Mouse (Mus musculus) left cerebral cortex, adult 8-10 months (tissue): ENCODE data around the gene Nrxn2. TPM values are rescaled to one million over a fixed set of nuclear protein-coding genes. Genes with fewer than 3 reads are reported as not detected.

ENCODE experiments used
- DNase-seq, 2 experiments: peaks; one replicate each; pipeline ENCODE4 v3.0.0; 2022; ENCODE audit warnings: low spot score in 2 of 2
- total RNA-seq, 4 experiments: library from RNA; stranded (reverse); gene quantifications; 2 replicates each; pipeline ENCODE4 v1.2.4; 2022

Gene Nrxn2
- total RNA-seq, 4 experiments from 2014 or later, result 469 to 523 (median 497) TPM

GRCm38 (mm10) chr19:6416124-6416770, 2.3 kb upstream of the Nrxn2 start:
- no peak for DNase-seq

DNA sequence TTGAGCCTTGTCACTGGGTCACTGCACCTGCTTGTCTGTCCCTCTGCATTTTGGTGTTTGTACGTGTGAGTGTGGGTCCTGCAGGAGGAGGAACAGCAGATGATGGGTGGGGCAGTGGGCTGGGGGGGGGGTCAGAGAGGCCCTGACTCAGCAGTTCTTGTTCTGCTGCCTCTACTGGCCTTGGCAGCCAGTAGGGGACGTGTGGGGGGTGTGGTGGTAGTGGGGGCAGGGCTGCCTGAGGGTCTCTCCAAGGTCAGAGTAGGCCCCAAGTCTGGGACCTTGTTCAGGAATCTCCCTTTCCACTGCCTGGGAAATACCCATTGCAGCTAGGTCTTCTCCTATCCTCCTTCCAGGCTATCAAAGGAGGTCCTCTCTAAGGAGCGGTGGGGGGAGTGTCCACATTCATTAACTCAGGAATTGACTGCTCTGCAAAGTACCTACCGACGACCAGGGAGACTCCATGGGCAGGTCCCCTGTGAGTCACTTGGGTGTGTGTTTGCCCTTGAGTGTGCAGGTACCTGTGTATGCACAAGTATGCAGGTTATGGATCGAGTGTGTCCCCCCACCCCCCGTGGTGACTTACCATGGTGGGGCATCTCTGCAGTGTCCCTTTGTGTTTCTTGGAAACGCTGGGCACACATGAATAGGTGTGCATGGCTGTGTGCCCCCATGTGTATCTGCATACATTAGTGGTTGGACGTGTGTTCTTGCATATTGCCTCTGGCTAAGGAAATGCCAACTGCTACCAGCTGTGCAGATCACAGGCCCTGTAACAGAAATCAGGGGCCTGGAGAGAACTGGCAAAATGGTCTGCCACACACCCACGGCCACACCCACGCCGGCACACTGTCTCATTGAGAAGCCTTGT, 1.4 kb upstream of the Nrxn2 start:
- no peak for DNase-seq

GRCm38 (mm10) chr19:6418984-6419692, 607 bp downstream of the Nrxn2 start:
- no peak for DNase-seq

DNA sequence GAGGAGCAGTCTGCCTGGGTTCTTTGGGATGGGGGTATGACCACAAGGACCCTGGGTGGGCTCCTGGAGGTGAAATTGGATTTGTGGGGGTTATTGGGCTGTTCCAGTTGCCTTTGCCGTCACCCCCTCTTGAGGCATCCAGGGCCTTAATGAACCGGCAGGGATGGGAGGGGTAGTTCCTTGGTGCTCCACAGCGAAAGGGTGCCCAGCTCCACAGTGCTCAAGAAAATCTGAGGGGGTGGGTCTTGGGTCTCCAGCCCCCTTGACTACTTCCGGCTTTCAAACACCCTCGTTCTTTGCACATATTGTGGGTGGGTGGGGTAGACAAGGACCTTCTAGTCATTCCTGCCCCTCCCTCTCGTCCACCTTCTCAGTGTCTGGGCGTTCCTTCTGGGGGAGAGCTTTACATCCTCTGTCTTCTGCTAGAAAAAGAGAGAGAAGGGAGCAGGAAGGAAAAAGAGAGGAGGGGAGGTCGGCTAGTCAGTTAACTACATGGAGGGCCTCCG, 1.3 kb downstream of the Nrxn2 start:
- no peak for DNase-seq

GRCm38 (mm10) chr19:6420481-6421210, 2.1 kb downstream of the Nrxn2 start:
- DNase-seq, result peak in 1 of 2 experiments; percentile 85

- DNase-seq, result peak in 1 of 2 experiments; percentile 83
Observed at GRCm38 (mm10) chr19:6421211-6421590, 2.7 kb downstream of the Nrxn2 start.

DNA sequence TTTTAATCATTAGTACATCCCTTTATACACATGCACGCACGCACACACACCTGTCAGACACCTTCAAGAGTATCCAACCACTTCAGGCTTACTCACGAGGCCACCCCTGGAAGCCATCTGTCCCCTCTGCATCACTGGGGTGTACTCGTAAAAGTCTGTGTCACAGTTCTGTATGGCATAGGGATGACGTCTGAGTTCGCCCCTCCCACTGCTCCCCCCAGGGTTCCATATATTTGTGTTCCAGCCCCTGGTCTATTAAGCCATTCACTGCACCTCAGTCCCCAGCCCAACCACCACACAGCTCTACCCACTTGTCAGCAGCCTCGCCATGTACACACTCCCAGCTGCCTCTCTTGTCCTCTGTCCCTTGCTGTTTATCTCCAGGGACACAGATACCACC, 3.5 kb downstream of the Nrxn2 start:
- no peak for DNase-seq

DNA sequence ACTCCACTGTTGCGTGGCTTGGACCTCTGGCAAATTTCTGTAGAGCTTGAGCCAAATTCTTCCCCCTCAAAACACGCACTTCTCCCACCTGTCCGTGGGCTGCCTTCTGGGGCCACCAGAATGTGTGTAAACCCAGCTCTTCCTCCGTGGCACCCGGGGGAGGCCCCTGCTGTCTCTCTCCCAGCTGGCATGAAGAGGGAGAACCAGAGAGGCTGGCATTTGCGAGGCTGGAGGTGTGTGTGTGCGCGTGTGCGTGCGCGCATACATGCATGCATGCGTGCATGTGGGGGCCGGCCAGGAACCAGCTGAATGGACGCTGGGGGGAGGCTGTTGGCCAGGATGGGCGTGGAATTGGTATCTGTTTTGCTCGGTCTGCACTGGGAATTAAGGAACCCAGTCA, 4.7 kb downstream of the Nrxn2 start:
- peak in 1 of 2 experiments; percentile 87 for DNase-seq

DNA sequence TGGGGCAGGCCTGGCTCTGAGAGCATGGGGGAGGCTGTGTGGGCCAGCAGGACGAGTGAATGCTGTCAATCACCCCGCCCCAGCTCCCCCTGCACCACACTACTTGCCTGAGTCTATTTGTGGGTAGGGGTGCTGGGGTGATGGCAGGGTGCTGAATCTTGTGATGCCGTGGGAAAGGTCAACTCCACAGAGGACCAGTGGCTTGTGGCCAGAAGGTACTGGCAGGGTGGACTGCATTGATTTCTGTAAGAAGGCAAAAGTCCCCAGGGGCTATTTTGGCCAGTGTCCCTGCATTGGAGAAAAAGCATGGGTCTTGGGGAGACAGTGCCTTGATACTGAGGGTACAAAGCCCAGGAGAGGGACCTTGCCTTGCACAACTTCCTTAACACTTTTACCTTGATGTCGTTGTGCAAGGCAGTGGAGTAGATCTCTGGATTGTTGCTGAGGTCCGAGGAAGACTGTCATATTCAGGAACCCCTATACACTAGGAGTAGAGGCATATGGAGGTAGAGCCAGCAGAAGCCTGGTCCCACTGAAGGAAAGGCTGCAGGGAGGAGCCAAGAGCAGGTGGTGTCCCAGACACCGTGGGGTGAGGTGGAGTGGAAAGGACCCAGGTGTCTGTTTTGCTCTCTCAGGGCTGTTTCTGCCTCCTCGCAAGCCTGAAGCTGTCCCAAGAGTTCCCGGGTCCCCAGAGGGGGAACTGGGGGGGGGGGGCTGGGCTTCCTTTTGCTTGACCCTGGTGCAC, 5.8 kb downstream of the Nrxn2 start:
- no peak for DNase-seq

DNA sequence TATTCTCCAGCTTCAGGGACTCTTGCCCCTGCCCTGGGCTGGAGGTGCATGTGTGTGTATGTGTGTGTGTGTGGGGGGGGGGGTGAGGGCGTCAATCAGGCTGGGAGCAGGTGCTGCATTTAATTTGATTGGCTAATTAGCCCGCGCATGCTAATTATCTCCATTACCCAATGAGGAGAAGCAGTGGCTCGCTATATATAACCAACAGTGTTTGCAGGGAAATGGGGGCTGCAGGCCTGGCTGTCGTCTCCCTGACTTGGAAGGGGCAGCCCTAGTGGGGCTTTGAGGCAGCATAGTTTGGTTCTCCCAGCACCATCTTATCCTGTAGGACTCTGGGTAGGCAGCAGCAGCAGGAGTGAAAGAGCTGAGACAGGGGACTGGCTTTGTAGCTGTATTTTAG, 7.1 kb downstream of the Nrxn2 start:
- no peak for DNase-seq

- DNase-seq, result no peak
Observed at GRCm38 (mm10) chr19:6426703-6427500, 8.4 kb downstream of the Nrxn2 start.

- no peak for DNase-seq
Observed at GRCm38 (mm10) chr19:6427653-6428434, 9.3 kb downstream of the Nrxn2 start.

- no peak for DNase-seq
Observed at GRCm38 (mm10) chr19:6428501-6429200, 10.1 kb downstream of the Nrxn2 start.

GRCm38 (mm10) chr19:6443016-6443415, 24.5 kb downstream of the Nrxn2 start:
- no peak for DNase-seq

- no peak for DNase-seq
Observed at GRCm38 (mm10) chr19:6445761-6446423, 27.4 kb downstream of the Nrxn2 start.

GRCm38 (mm10) chr19:6446736-6447437, 28.4 kb downstream of the Nrxn2 start:
- no peak for DNase-seq

DNA sequence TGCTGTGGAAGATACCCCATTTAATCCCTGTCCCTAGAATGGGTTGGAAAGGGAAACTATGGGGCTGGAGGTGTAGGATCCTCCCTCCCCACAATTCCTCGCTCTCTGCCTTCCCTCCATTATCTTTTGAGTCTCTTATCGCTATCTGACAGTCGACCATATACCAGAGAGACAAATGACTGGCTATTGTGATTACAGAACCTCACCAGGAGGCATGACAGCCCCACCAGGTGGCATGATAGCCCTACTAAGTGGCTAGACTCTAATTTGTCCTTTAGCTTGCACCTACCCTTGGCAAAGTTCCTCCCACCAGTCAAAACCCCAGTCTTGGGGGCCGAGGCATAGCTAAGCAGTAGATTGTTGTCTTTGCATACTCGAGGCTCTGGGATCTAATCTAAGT, 30.2 kb downstream of the Nrxn2 start:
- no peak for DNase-seq
